Mouse (Mus musculus): ENCODE data around the gene Gnptab. TPM values are rescaled to one million over a fixed set of nuclear protein-coding genes. Genes with fewer than 3 reads are reported as not detected.

Gnptab gene
- total RNA-seq (2014; fragmentation: Nextera tagmentation) (50.8 and 63.6 TPM in 2 replicates), total RNA-seq (2017) (34.3 and 41.0 TPM in 2 replicates), polyA plus RNA-seq (2012) (2.4 and 2.7 TPM in 2 replicates)

DNA sequence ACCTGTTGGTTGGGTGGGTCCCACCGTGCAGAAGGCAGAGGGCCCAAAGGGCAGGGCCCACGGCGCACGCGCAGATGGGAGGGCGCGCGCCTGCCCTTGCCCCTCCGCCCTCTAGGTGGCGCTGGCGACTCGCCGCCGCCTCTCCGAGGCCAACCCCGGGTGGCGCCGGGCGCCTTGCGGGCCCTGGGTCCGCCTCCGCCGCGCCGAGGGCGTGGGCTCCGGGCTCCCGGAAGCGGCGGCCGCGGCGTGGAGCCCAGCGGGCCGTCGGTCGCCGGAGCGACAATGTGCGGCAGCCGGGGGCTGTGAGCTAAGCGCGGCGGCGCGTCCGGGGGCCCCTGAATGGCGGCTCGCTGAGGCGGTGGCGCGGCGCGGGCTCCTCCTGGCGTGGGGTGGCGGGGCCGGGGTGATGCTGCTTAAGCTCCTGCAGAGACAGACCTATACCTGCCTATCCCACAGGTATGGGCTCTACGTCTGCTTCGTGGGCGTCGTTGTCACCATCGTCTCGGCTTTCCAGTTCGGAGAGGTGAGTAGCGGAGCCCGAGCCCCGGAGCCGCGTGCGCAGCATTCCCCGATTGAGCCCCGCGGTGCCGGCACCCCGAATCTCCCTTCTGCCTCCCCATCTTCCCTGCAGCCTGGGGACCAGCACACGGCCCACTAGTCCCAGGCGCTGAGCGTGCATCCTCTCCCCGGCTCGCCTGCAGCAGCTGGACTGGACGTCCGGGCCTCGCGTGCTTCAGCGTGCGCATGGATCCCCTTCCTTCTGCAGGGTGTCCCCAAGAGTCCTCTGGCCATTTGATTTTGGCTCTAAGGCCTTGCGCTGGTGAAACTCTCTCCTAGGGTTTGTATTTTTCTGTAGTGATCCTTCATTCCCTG lies at the start of gene Gnptab, which contains the start of gene Dram1:
Gene Gnptab (plus strand): TSS at position 120 of the 873 bp plus-strand sequence.
Gene Dram1 (minus strand): TSS at position 68 of the 873 bp plus-strand sequence.
- Histone ChIP-seq H3K4me1 (ENCODE audit: insufficient read depth, low read depth, low read length) (peaks cover 59% of the 10 kb centered on the region), H3K36me3 (replicated peaks) (peaks cover 4% of the 10 kb centered on the region), H3K27me3 (ENCODE audit: insufficient read depth, low read length) (peaks cover 7% of the 10 kb centered on the region; the same call in 1 of the 2 replicates), H3K9me3 (replicated peaks) (no peaks in the 10 kb centered on the region), H3K4me3 (ENCODE audit: low read depth, low read length) (peak within 1 kb of the TSS; percentile 93)
- ATAC-seq (ENCODE audit: extremely low read depth, insufficient number of reproducible peaks, low FRiP score, poor library complexity, severe bottlenecking) (peak; percentile 5; the same call in 1 of the 2 replicates), DNase-seq (ENCODE audit: low spot score) (peak; percentile 86)
- TF ChIP-seq GATA2 (IDR thresholded peaks at IDR 0.05; ENCODE audit: borderline replicate concordance, low read depth, low read length), result no peak
- TF ChIP-seq CTCF (IDR thresholded peaks at IDR 0.05; ENCODE audit: low read depth, low read length), result peak; percentile 82

DNA sequence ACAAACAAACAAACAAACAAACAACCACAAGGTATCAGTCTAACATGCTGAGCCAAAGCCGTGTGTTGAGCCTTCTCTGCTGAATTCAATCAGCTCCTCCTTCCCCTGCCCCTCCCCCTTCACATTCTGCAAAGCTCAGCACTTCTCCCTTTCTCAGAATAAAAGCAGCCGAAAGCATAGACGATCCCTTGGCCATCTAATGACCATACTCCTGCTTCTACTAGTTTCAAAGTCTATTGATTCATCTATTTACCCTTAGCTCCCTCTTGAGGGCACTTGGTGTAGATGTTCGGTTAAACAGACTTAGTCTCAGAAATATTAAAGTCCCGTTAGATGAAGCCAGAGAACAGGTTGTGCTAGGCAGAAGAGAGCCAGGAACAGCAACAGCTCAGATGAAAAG lies 48.2 kb upstream of the Gnptab start:
- TF ChIP-seq POLR2AphosphoS5 (IDR thresholded peaks at IDR 0.05; ENCODE audit: insufficient replicate concordance, low read depth, low read length) (no peak), TAL1 (conservative IDR thresholded peaks at IDR 0.05; ENCODE audit: low read depth, low read length) (no peak), GATA2 (IDR thresholded peaks at IDR 0.05; ENCODE audit: borderline replicate concordance, low read depth, low read length) (no peak), GATA1 (IDR thresholded peaks at IDR 0.05; ENCODE audit: borderline replicate concordance, low read length) (no peak), CTCF (IDR thresholded peaks at IDR 0.05; ENCODE audit: low read depth, low read length) (no peak)
- no peak overlapping the region for H3K4me3 ChIP-seq (ENCODE audit: low read depth, low read length)
- no peaks in the 10 kb centered on the region for H3K9me3 ChIP-seq (replicated peaks)
- peaks cover 3% of the 10 kb centered on the region; the same call in 1 of the 2 replicates for H3K27me3 ChIP-seq (ENCODE audit: insufficient read depth, low read length)
- ATAC-seq (ENCODE audit: extremely low read depth, insufficient number of reproducible peaks, low FRiP score, poor library complexity, severe bottlenecking) (no peak), DNase-seq (ENCODE audit: low spot score) (no peak)
- H3K36me3 ChIP-seq (replicated peaks), result no peaks in the 10 kb centered on the region
- H3K4me1 ChIP-seq (ENCODE audit: insufficient read depth, low read depth, low read length), result peaks cover 3% of the 10 kb centered on the region; the same call in 1 of the 2 replicates

DNA sequence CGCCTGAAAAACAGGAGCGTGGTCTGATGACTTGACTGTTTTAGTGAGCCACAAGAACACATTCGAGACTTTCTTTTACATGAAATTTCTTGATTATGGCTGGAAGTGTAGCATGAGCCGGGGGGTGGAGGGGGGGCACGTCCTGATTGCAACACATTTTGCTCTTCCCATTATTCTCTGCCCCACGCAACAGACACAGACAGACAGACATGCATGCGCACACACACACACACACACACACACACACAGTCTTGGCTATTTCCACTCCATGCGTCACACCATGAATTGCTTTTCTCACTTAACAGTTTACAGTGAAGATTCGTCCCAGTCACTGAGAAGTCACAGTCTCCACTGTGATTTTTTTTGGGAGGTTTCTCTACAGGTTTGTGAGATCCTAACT lies 38.3 kb upstream of the Gnptab start:
- no peaks in the 10 kb centered on the region for H3K9me3 ChIP-seq (replicated peaks)
- ATAC-seq (ENCODE audit: extremely low read depth, insufficient number of reproducible peaks, low FRiP score, poor library complexity, severe bottlenecking) (no peak), DNase-seq (ENCODE audit: low spot score) (no peak)
- TF ChIP-seq TAL1 (conservative IDR thresholded peaks at IDR 0.05; ENCODE audit: low read depth, low read length) (no peak), GATA2 (IDR thresholded peaks at IDR 0.05; ENCODE audit: borderline replicate concordance, low read depth, low read length) (no peak)
- H3K4me1 ChIP-seq (ENCODE audit: insufficient read depth, low read depth, low read length), result no peaks in the 10 kb centered on the region
- no peaks in the 10 kb centered on the region for H3K36me3 ChIP-seq (replicated peaks)
- H3K27me3 ChIP-seq (ENCODE audit: insufficient read depth, low read length), result no peaks in the 10 kb centered on the region
- H3K4me3 ChIP-seq (ENCODE audit: low read depth, low read length), result no peak overlapping the region

DNA sequence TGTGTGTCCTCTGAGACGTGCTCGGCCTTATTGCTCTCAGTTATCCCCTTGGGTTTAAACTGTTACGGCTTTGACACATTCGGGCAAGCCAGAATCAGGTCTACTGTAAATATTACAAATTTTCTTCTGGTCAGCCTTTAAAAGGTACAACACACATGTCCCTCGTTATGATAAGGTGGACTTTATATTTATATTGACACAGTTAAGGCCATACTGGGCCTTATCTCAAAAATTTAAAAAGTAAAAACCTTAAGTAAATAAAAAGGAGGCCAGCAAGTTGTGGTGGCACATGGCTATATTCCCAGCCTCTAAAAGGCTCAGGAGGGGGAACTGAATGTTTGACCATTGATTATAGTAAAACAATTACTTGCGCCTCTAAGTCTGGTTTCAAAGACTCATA lies 37.6 kb upstream of the Gnptab start:
- ATAC-seq (ENCODE audit: extremely low read depth, insufficient number of reproducible peaks, low FRiP score, poor library complexity, severe bottlenecking) (no peak), DNase-seq (ENCODE audit: low spot score) (no peak)
- no peak for TF ChIP-seq TAL1 (conservative IDR thresholded peaks at IDR 0.05; ENCODE audit: low read depth, low read length)
- TF ChIP-seq GATA2 (IDR thresholded peaks at IDR 0.05; ENCODE audit: borderline replicate concordance, low read depth, low read length), result no peak
- no peak for TF ChIP-seq POLR2AphosphoS5 (IDR thresholded peaks at IDR 0.05; ENCODE audit: insufficient replicate concordance, low read depth, low read length)
- no peak for TF ChIP-seq GATA1 (IDR thresholded peaks at IDR 0.05; ENCODE audit: borderline replicate concordance, low read length)
- no peak for TF ChIP-seq CTCF (IDR thresholded peaks at IDR 0.05; ENCODE audit: low read depth, low read length)
- no peak overlapping the region for H3K4me3 ChIP-seq (ENCODE audit: low read depth, low read length)
- H3K4me1 ChIP-seq (ENCODE audit: insufficient read depth, low read depth, low read length), result no peaks in the 10 kb centered on the region
- no peaks in the 10 kb centered on the region for H3K27me3 ChIP-seq (ENCODE audit: insufficient read depth, low read length)
- no peaks in the 10 kb centered on the region for H3K36me3 ChIP-seq (replicated peaks)
- H3K9me3 ChIP-seq (replicated peaks), result no peaks in the 10 kb centered on the region

DNA sequence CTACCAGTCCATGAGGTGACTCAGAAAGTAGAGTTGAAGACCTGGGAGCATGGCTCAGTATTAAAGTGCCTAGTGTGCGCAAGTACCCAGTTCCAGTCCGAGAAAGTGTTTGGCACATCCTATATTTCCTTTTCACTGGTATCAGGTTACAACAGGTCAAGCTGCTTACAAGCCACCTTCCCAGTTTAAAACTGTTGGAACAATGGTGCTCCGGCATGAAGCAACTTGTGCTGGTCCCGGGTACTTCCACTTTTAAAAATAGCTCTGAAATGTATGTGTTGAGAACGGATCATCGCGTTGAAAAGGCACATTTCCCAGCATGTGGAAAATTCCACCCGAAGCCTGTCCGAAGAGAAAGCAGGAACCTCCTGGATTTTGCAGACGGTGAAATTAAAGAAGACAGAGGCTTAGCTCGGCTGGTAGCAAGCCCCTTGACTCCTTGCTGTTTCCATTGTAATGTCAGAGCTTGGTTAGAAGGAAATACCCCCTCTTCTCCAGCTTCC lies 33.0 kb upstream of the Gnptab start:
- no peak for ATAC-seq (ENCODE audit: extremely low read depth, insufficient number of reproducible peaks, low FRiP score, poor library complexity, severe bottlenecking)
- TF ChIP-seq GATA1 (IDR thresholded peaks at IDR 0.05; ENCODE audit: borderline replicate concordance, low read length), result no peak
- TF ChIP-seq CTCF (IDR thresholded peaks at IDR 0.05; ENCODE audit: low read depth, low read length), result no peak
- no peak for TF ChIP-seq TAL1 (conservative IDR thresholded peaks at IDR 0.05; ENCODE audit: low read depth, low read length)
- no peak for TF ChIP-seq GATA2 (IDR thresholded peaks at IDR 0.05; ENCODE audit: borderline replicate concordance, low read depth, low read length)
- no peak for TF ChIP-seq POLR2AphosphoS5 (IDR thresholded peaks at IDR 0.05; ENCODE audit: insufficient replicate concordance, low read depth, low read length)
- Histone ChIP-seq H3K27me3 (ENCODE audit: insufficient read depth, low read length) (no peaks in the 10 kb centered on the region), H3K4me3 (ENCODE audit: low read depth, low read length) (no peak overlapping the region), H3K4me1 (ENCODE audit: insufficient read depth, low read depth, low read length) (no peaks in the 10 kb centered on the region), H3K36me3 (replicated peaks) (no peaks in the 10 kb centered on the region), H3K9me3 (replicated peaks) (no peaks in the 10 kb centered on the region)
- DNase-seq (ENCODE audit: low spot score), result no peak

DNA sequence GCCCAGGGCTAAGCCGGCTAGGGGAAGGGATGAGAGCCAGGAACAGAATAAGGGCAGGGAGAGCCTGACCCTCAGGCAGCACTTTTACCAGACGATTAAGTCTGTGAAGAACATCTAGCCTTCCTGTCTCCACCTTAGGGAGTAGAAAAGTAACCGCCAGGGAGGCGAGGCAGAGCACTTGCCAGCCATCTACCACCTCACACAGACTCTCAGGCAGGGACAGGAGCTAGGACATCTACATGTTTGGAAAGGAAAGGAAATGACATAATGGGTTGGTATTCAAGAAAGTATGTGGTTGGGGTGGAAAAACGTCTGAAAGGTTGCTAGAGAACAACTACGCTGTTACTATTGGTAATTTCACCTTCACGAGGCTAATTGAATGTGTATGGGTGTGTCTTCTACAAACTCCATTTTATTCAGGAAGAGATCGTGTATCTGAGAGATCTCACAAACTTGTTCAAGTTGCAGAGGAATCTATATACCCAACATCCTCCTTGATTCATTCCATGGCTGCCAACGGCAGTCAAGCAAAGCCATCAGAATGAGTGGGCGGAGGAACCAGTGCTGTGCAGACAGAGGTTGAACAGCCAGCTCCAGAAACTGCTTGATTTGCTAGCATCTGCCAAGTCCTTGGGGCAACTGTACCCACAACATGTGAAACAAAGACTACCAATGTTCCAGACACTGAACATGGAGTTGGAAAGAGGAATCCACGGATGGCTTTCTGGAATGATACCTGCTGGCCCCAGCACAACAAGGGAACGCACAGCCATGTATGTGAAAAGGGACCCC lies 32.3 kb upstream of the Gnptab start:
- Histone ChIP-seq H3K36me3 (replicated peaks) (no peaks in the 10 kb centered on the region), H3K4me3 (ENCODE audit: low read depth, low read length) (no peak overlapping the region), H3K27me3 (ENCODE audit: insufficient read depth, low read length) (no peaks in the 10 kb centered on the region), H3K4me1 (ENCODE audit: insufficient read depth, low read depth, low read length) (no peaks in the 10 kb centered on the region), H3K9me3 (replicated peaks) (no peaks in the 10 kb centered on the region)
- ATAC-seq (ENCODE audit: extremely low read depth, insufficient number of reproducible peaks, low FRiP score, poor library complexity, severe bottlenecking) (no peak), DNase-seq (ENCODE audit: low spot score) (no peak)
- TF ChIP-seq POLR2AphosphoS5 (IDR thresholded peaks at IDR 0.05; ENCODE audit: insufficient replicate concordance, low read depth, low read length) (no peak), TAL1 (conservative IDR thresholded peaks at IDR 0.05; ENCODE audit: low read depth, low read length) (no peak), GATA2 (IDR thresholded peaks at IDR 0.05; ENCODE audit: borderline replicate concordance, low read depth, low read length) (no peak), GATA1 (IDR thresholded peaks at IDR 0.05; ENCODE audit: borderline replicate concordance, low read length) (no peak), CTCF (IDR thresholded peaks at IDR 0.05; ENCODE audit: low read depth, low read length) (no peak)

Measured in G1E (cell line).